Mouse (Mus musculus): ENCODE measurements around the gene Dot1l.

DNA sequence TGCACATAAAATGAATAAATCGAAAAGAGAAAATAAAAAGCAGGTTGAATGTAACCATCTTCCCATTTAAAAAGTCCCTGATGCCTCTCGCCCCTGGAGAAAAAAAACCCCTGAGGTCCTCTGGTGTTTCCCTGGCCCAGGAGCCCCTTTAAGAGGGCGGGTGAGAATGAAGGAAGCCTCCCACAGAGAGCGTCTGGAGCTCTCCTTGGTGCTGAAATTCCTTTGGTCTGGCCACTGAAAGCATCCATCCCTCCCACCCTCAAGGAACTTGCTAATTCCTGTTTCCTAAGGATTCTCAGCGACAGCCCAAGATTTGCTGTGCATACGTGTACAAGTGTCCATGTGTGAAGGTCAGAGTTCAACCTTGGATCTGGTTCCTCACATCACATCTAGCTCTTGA is 6.4 kb upstream of the Dot1l start:
- TF ChIP-seq CTCF (IDR thresholded peaks at IDR 0.05; ENCODE audit: extremely low read depth, insufficient read depth, low read length) (no peak), POLR2A (IDR thresholded peaks at IDR 0.05; ENCODE audit: extremely low read depth, insufficient read depth, low read length) (no peak)

Measured in cortical plate, adult 2 months (tissue).